Mouse (Mus musculus) limb, embryonic 14.5 days (tissue): ENCODE results near the gene Olfr1442. TPM values are rescaled to one million over a fixed set of nuclear protein-coding genes. Genes with fewer than 3 reads are reported as not detected.
"Not testable (repeated sequence)": the region's sequence is repeated elsewhere in the genome, so short reads cannot be mapped to it uniquely, and the experiment has no call there.

Source experiments
- ATAC-seq: fragments of 200-750 bp; cut with Nextera tagmentation; 2 replicates; pipeline ENCODE4 v1.8.0; 2017; ENCODE audit warnings: low read depth, moderate number of reproducible peaks, moderate TSS enrichment; ENCODE audit not compliant: low FRiP score
- DNase-seq: peaks from one replicate; pipeline ENCODE4 v3.0.0-alpha.2; 2015; ENCODE audit warnings: low spot score
- H3K27ac ChIP-seq: fragments of 300-500 bp; sonication (generic); replicated peaks from 2 replicates; pipeline ENCODE4 v1.5.1; 2014; ENCODE audit warnings: low read depth, mild to moderate bottlenecking, low read length, moderate library complexity, mixed read lengths
- H3K27me3 ChIP-seq: fragments of 300-500 bp; sonication (generic); 2 replicates; pipeline ENCODE4 v1.6.1; 2014; ENCODE audit warnings: low read length, mixed read lengths; ENCODE audit not compliant: control insufficient read depth, insufficient read depth
- H3K36me3 ChIP-seq: fragments of 300-500 bp; sonication (generic); 2 replicates; pipeline ENCODE4 v1.6.1; 2014; ENCODE audit warnings: mild to moderate bottlenecking, low read length, moderate library complexity, mixed read lengths; ENCODE audit not compliant: control insufficient read depth, insufficient read depth
- H3K4me1 ChIP-seq: fragments of 300-500 bp; sonication (generic); 2 replicates; pipeline ENCODE4 v1.6.1; 2014; ENCODE audit warnings: antibody characterized with exemption, low read length, mixed read lengths; ENCODE audit not compliant: control insufficient read depth, insufficient read depth
- H3K4me2 ChIP-seq: fragments of 300-500 bp; sonication (generic); replicated peaks from 2 replicates; pipeline ENCODE4 v1.6.1; 2014; ENCODE audit warnings: low read depth, mild to moderate bottlenecking, low read length, moderate library complexity; ENCODE audit not compliant: severe bottlenecking
- H3K4me3 ChIP-seq: fragments of 300-500 bp; sonication (generic); replicated peaks from 2 replicates; pipeline ENCODE4 v1.5.1; 2014; ENCODE audit warnings: low read length
- H3K9ac ChIP-seq: fragments of 300-500 bp; sonication (generic); 2 replicates; pipeline ENCODE4 v1.6.1; 2014; ENCODE audit warnings: mild to moderate bottlenecking, low read depth, low read length, moderate library complexity; ENCODE audit not compliant: severe bottlenecking
- H3K9me3 ChIP-seq: fragments of 300-500 bp; sonication (generic); 2 replicates; pipeline ENCODE4 v1.6.1; 2016; ENCODE audit warnings: low read length; ENCODE audit not compliant: control insufficient read depth
- POLR2A ChIP-seq: fragments of 200-500 bp; IDR thresholded peaks from 2 replicates; pipeline ENCODE4 v1.8.0; 2012; ENCODE audit warnings: inconsistent platforms, mild to moderate bottlenecking, moderate library complexity, borderline replicate concordance; ENCODE audit not compliant: insufficient read depth, insufficient read length; ENCODE audit errors: extremely low read depth
- WGBS: fragments of 180-500 bp; shearing (Covaris S2); extraction: QIAGEN DNeasy Blood & Tissue Kit; methylation state at CpG from one replicate; pipeline ENCODE4 v1.1.7; 2014; 5-methylcytosine and 5-hydroxymethylcytosine counted together
- polyA plus RNA-seq, 2 experiments: library from polyadenylated mRNA; depleted of rRNA in 1 of 2; stranded (reverse) in 1 of 2; unstranded in 1 of 2; fragments of >200 nt; fragmentation: Nextera tagmentation in 1 of 2; extraction: Ambion mirVana in 1 of 2; gene quantifications; 2 replicates each; pipeline versions ENCODE4 v1.2.1 to v1.2.3; 2012 to 2014

Olfr1442 gene
- polyA plus RNA-seq, 2 experiments: not detected

DNA sequence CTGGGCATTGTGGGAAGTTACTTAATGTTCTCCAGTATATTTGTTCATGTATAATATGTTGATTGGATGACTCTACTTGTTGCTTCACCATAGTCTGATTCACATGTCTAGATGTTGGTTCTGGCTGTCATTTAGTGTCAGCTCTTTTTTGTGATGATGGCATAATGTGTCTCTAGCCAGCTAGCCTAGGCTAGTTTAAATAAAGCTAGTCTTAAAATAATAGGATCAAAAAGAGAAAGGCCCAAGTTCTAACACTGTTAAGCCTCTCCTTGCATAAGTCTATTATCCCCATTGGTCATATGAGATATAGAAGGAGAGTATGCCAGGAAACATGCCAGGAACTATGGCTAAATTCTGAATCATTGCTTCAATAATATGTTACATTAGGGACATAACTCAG is 20.7 kb upstream of the Olfr1442 start:
- no peaks in the 10 kb centered on the region for H3K36me3 ChIP-seq
- no peaks in the 10 kb centered on the region for H3K27me3 ChIP-seq
- DNase-seq (no peak), ATAC-seq (no peak)
- no peak overlapping the region for H3K27ac ChIP-seq
- H3K9ac ChIP-seq: no peak overlapping the region
- no peak overlapping the region for H3K4me2 ChIP-seq
- TF ChIP-seq POLR2A: no peak
- no peaks in the 10 kb centered on the region for H3K4me1 ChIP-seq
- no peak overlapping the region for H3K4me3 ChIP-seq
- no peaks in the 10 kb centered on the region for H3K9me3 ChIP-seq

DNA sequence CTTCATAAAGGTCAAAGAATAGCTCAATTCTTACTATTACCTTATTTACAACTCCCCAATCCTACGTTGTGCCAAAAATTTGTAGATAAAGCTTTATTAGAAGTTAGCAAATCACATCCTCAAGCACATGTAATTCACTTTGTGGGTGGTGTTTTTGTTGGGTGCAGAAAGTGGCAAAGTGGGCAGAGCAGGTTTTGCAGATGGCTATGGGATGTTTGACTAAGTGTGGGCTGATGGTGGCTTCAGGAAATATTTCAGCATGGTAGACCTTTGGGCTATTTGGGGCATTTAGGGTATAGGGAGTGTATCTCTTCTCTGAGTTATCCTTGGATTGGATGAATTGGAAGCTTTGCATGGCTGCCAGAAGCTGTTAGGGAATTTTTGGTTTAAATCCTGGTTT is 4.1 kb upstream of the Olfr1442 start:
- Histone ChIP-seq H3K27ac (no peak overlapping the region), H3K4me1 (no peaks in the 10 kb centered on the region), H3K9me3 (no peaks in the 10 kb centered on the region), H3K4me2 (no peak overlapping the region), H3K4me3 (no peak overlapping the region), H3K9ac (no peak overlapping the region), H3K27me3 (no peaks in the 10 kb centered on the region), H3K36me3 (no peaks in the 10 kb centered on the region)
- no peak for TF ChIP-seq POLR2A
- DNase-seq (no peak), ATAC-seq (no peak)
- 89% methylated on average over 1 of the region's 1 CpGs for WGBS

DNA sequence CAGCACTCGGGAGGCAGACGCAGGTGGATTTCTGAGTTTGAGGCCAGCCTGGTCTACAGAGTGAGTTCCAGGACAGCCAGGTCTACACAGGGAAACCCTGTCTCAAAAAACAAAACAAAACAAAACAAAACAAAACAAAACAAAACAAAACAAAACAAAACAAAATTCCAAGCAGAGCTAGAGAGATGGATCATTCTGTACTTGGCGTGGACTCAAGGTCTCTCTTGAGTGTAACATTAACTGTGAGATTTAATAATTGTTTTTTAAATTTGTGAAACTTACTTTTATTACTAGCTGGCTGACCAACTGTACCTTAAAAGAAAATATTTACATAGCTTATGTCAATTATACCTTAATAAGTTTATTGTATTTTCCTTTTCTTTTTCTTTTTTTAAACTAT is 1.6 kb upstream of the Olfr1442 start:
- not testable (repeated sequence) for H3K4me3 ChIP-seq, H3K27ac ChIP-seq, H3K9me3 ChIP-seq, H3K9ac ChIP-seq, H3K4me1 ChIP-seq, DNase-seq, ATAC-seq, H3K4me2 ChIP-seq, H3K27me3 ChIP-seq, H3K36me3 ChIP-seq
- 96% methylated on average over 3 of the region's 3 CpGs for WGBS

DNA sequence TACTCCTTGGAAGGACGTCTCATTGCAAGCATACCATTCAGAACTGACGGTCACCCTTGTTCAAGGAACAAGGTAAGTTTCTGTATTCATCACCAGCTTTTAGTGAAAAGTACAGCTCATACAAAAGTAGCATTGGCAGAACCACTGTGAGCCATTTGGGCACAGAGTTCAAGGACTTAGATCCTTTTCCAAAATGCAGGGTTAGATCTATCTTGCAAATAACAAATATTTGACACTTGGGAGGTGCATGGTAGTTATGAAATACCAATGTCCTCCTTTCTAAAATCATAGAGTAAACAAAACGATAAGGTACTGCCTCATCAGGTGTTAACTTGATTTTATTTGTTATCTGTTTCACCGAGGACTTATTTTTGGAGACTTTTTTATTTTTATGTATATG is 812 bp downstream of the Olfr1442 start:
- H3K27ac ChIP-seq: no peak overlapping the region
- no peaks in the 10 kb centered on the region for H3K9me3 ChIP-seq
- no peaks in the 10 kb centered on the region for H3K27me3 ChIP-seq
- no peak overlapping the region for H3K9ac ChIP-seq
- H3K4me1 ChIP-seq: no peaks in the 10 kb centered on the region
- no peak overlapping the region for H3K4me3 ChIP-seq
- no peak for TF ChIP-seq POLR2A
- no peak overlapping the region for H3K4me2 ChIP-seq
- DNase-seq (no peak), ATAC-seq (no peak)
- WGBS: 83% methylated on average over 4 of the region's 4 CpGs
- H3K36me3 ChIP-seq: no peaks in the 10 kb centered on the region

DNA sequence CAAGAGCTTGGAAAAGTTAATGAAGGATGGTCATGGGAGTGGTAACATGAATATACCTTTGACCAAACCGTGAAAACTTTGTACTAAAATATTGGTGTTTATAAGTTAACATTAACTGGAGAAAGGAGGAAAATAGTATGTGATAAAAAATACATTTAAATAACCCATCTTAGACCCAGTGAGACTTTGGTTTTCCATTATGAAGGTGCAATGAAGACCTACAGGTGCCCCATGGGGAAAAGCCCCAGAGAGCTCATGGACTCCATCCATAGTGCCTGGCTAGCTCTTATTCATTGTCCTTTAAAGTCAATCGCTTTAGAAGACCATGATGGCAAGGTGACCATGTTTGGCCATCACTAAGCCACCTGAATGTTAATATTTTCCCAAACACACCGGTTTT is 7.6 kb downstream of the Olfr1442 start, which contains the start of gene Olfr1443:
Gene Olfr1443, plus strand, starts transcription at position 301 of the 400 bp plus-strand sequence.
- no peak within 1 kb of the TSS for H3K4me2 ChIP-seq
- no peak within 1 kb of the TSS for H3K9ac ChIP-seq
- H3K36me3 ChIP-seq: no peaks in the 10 kb centered on the region
- no peaks in the 10 kb centered on the region for H3K9me3 ChIP-seq
- H3K27ac ChIP-seq: no peak within 1 kb of the TSS
- H3K4me3 ChIP-seq: no peak within 1 kb of the TSS
- TF ChIP-seq POLR2A: no peak
- ATAC-seq: no peak
- 64% methylated on average over 3 of the region's 3 CpGs for WGBS
- no peaks in the 10 kb centered on the region for H3K27me3 ChIP-seq
- no peaks in the 10 kb centered on the region for H3K4me1 ChIP-seq
- no peak for DNase-seq

DNA sequence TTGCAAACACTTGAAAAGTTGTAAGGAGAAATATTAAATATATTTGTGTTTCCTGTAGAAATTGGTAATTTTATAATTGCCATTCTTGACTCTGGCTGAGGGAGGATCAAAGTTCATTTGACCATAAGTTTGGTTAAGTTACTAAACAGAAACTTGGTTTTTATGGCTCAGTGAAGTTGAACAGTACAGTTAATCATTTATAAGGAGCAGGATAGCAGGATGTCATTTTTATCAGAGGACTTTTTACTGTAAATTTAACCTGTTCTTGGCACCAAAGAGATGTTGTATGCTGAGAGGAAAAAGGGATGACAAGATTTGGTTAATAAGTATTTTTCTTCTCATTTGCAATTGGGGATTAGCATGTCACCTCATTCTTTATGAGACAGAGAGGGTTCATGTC is 14.4 kb downstream of the Olfr1442 start:
- ATAC-seq (no peak), DNase-seq (no peak)
- no peak overlapping the region for H3K4me2 ChIP-seq
- no peak for TF ChIP-seq POLR2A
- H3K9me3 ChIP-seq: no peaks in the 10 kb centered on the region
- no peaks in the 10 kb centered on the region for H3K4me1 ChIP-seq
- no peaks in the 10 kb centered on the region for H3K27me3 ChIP-seq
- H3K36me3 ChIP-seq: no peaks in the 10 kb centered on the region
- H3K4me3 ChIP-seq: no peak overlapping the region
- no peak overlapping the region for H3K9ac ChIP-seq
- no peak overlapping the region for H3K27ac ChIP-seq
